16 mouse cellular contexts compared by ENCODE assay signal in the genomic region with DNA sequence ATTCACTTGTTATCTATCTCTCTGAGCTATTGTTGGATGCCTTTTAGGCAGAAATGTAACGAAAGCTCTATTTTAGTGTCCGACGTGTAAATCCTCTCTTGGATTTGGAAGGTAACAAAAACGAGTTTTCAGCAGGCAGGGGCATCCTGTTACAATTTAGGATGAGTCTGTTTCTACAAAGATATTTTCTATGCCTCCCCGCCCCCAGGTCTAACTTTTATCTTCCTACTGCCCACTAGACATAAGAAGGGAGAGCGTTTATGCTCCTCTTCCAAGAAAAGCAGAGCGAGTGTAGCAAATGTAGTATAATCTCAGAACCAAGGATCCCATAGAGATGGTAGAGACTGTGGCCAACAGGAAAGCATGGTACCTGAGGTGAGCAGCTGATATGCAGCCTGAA.
"Had no signal": no experiment of that assay in that cellular context is flagged by ENCODE, and none has a peak within 500 bp of the region (broad histone marks: within the 10 kb centered on the region; RNA-seq: fewer than 3 reads in every experiment).

No protein-coding gene starts in this region.

- ATAC-seq: forebrain, postnatal 0 days; hindbrain, postnatal 0 days; intestine, embryonic 16.5 days had no signal

- DNase-seq: forebrain, postnatal 0 days; gastrocnemius, postnatal 14 days; gastrocnemius, postnatal 36 days; heart, adult 11 months; heart, adult 2 months; heart, postnatal 14 days; heart, postnatal 36 days; kidney, adult 11 months; kidney, adult 8-10 months; kidney, postnatal 10 days; kidney, postnatal 25 days; kidney, postnatal 4 days; liver; liver, embryonic 13.5 days had no signal
